Mouse (Mus musculus): Measurements from ENCODE around the gene Cisd3. TPM values are rescaled to one million over a fixed set of nuclear protein-coding genes. Genes with fewer than 3 reads are reported as not detected.

Gene Cisd3
- polyA plus RNA-seq (2017; shearing (Covaris generic)) = 93.6 TPM

DNA sequence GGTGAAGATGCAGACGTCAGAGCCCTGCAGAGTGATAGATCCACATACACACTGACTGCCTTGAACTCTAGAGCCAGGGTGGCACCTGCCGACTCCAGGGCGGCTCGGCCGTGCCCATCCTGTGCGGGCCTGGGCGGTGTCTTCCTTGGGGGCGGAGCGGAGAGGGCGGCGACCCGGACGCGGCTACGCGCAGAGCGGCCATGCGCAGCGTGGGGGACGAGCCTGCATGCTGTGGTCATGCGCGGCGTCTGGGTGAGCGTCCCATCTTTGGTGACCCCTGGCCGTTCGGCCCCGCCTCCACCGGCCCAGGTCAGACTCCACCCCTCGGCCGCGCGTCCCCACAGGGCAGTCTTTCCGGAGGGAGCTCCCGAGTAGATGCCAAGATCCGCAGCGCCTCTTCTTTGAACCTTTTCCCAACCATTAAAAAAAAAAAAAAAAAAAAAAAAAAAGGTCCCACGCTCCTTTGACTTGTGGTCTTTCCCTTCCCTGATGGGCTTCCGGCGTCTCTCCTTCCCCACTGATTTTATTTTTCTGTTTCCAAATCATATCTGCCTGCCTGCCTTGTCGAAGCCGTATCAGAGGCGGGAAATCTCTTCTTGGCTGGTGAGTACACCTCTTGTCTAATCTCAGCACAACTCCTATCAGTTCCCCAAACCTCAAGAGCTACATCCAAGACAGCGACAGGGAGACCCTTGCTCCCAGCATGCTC lies at the start of gene Cisd3:
Cisd3 (plus strand) TSS at position 214 of the 709 bp plus-strand sequence.

DNA sequence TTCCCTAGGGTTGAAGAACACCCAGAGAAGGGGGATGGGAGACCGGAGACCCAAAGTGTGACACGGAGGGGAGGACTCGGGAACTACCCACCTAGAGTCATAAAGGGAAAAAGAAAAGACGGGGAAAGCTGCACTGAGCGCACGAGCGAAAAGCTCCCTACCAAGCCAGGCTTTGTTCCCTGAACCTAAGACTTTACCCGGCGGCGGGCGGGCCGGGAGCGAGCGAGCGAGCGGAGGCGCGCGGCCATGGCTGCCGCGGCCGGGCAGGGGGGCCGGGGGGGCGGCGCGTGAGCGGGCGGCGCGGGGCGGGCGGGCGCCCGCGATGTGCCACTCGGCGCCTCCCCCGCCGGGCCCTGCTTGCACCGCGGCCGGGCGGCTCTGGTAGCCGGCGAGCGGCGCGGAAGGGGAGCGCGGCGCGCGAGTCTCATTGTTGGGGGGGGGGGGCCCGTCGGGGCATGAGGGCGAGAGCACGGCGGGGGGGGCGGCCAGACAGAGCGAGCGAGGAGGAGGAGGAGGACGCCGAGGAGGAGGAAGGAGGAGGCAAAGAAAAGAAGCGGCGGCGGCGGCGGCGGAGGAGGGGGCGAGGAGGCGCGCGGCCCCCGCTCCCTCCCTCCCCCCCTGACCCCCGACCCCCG lies 22.6 kb upstream of the Cisd3 start, which contains the start of gene Mllt6:
Mllt6 (plus strand) TSS at position 522 of the 635 bp plus-strand sequence.

GRCm38 (mm10) chr11:97700003-97700745 lies 14.5 kb downstream of the Cisd3 start, which contains the start of gene Pcgf2:
Gene Pcgf2 (minus strand): TSS chr11:97700497.

DNA sequence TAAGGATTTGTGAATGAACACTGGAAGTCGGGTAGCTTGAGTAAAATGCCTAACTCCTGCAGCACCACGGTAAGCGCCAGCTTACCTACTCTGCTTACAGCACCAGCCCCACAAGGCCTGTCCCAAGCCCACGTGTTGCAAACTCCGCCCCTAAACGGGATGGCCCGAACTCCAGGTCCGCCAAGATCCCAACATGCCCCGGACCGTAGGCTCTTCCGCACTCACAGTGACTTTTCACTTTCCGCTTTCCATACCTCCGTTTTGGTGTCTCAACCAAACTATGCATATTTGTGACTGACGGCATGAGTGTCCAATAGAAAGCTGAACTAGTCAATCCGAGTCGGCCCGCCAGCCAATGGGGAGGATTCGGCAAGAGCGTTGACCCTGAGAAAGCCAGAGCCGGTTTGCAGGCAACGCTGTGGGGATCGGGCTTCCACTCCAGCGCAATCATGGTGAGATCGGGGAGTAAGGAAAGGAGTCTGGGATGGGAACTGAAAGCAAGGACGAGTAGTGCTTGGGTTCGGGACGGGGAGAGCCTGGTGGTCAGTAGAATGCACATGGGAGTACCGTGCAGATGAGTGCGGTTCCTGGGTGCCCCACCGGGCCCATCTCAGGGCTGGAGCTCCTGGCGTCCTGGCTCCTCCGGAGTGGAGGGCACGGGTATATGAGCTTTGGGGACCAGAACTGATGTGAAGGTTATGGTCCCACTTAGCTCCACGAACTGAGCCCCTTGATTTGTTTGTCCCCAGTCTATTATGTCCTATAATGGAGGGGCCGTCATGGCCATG lies 17.6 kb downstream of the Cisd3 start, which contains the start of gene Psmb3:
Psmb3 (plus strand) TSS at position 361 of the 788 bp plus-strand sequence.

Other genes starting within 250 kb of the Cisd3 start
- gene 4933428G20Rik, start 185.5 kb upstream of the Cisd3 start, polyA plus RNA-seq (2017; shearing (Covaris generic)) = not detected
- gene Srcin1, start 109.6 kb upstream of the Cisd3 start, polyA plus RNA-seq (2017; shearing (Covaris generic)) = not detected
- 0.73 TPM for gene Epop, start 56.1 kb upstream of the Cisd3 start, polyA plus RNA-seq (2017; shearing (Covaris generic))
- gene Mllt6, start 22.4 kb upstream of the Cisd3 start, polyA plus RNA-seq (2017; shearing (Covaris generic)) = 10.3 TPM
- gene Pcgf2, start 14.7 kb downstream of the Cisd3 start, polyA plus RNA-seq (2017; shearing (Covaris generic)) = 1.8 TPM
- 537 TPM for gene Psmb3, start 17.6 kb downstream of the Cisd3 start, polyA plus RNA-seq (2017; shearing (Covaris generic))
- gene Pip4k2b, start 58.9 kb downstream of the Cisd3 start, polyA plus RNA-seq (2017; shearing (Covaris generic)) = 2.0 TPM
- gene Cwc25, start 80.7 kb downstream of the Cisd3 start, polyA plus RNA-seq (2017; shearing (Covaris generic)) = 32.5 TPM
- gene 1700001P01Rik, start 90.1 kb downstream of the Cisd3 start, polyA plus RNA-seq (2017; shearing (Covaris generic)) = not detected
- 695 TPM for gene Rpl23, start 96.6 kb downstream of the Cisd3 start, polyA plus RNA-seq (2017; shearing (Covaris generic))
- gene Lasp1, start 113.2 kb downstream of the Cisd3 start, polyA plus RNA-seq (2017; shearing (Covaris generic)) = 240 TPM
- gene B230217C12Rik, start 155.0 kb downstream of the Cisd3 start, polyA plus RNA-seq (2017; shearing (Covaris generic)) = 0.77 TPM
- gene Fbxo47, start 198.3 kb downstream of the Cisd3 start, polyA plus RNA-seq (2017; shearing (Covaris generic)) = 1.1 TPM

Measured in CD4-positive, CD25-positive, alpha-beta regulatory T cell, adult 9 weeks (primary cell).